Mouse (Mus musculus) small intestine, adult 2 months (tissue): ENCODE results near the gene Ermard. TPM values are rescaled to one million over a fixed set of nuclear protein-coding genes. Genes with fewer than 3 reads are reported as not detected.

Source experiments
- H3K27ac ChIP-seq: fragments of 200-500 bp; 2 replicates; pipeline ENCODE4 v1.5.1; 2012; ENCODE audit warnings: low read depth, low read length, control low read depth, inconsistent platforms; ENCODE audit not compliant: insufficient read depth
- H3K27me3 ChIP-seq: fragments of 200-500 bp; 2 replicates; pipeline ENCODE4 v1.6.1; 2012; ENCODE audit warnings: mild to moderate bottlenecking, moderate library complexity, low read length, inconsistent platforms; ENCODE audit not compliant: control insufficient read depth, insufficient read depth
- H3K36me3 ChIP-seq: fragments of 200-500 bp; 2 replicates; pipeline ENCODE4 v1.6.1; 2012; ENCODE audit warnings: mild to moderate bottlenecking, low read length, control low read depth, inconsistent platforms; ENCODE audit not compliant: control insufficient read depth, insufficient read depth
- H3K4me1 ChIP-seq: fragments of 200-500 bp; 2 replicates; pipeline ENCODE4 v1.6.1; 2012; ENCODE audit warnings: low read length, inconsistent platforms, mixed read lengths; ENCODE audit not compliant: control insufficient read depth, insufficient read depth, insufficient read length
- H3K4me3 ChIP-seq: fragments of 200-500 bp; 2 replicates; pipeline ENCODE4 v1.5.1; 2012; ENCODE audit warnings: low read depth, mild to moderate bottlenecking, control low read depth, inconsistent platforms, low read length, moderate library complexity
- CTCF ChIP-seq: fragments of 200-500 bp; IDR thresholded peaks from 2 replicates; pipeline ENCODE4 v1.5.1; 2012; ENCODE audit warnings: low read depth, mild to moderate bottlenecking, control low read depth, inconsistent platforms, low read length, moderate library complexity, mixed read lengths; ENCODE audit not compliant: insufficient replicate concordance, insufficient read length; ENCODE audit errors: extremely low read depth
- POLR2A ChIP-seq: fragments of 200-500 bp; IDR thresholded peaks from 2 replicates; pipeline ENCODE4 v1.6.1; 2012; ENCODE audit warnings: low read depth, mild to moderate bottlenecking, control low read depth, inconsistent platforms, low read length, moderate library complexity
- WGBS: fragments of 180-500 bp; shearing (Covaris S2); methylation state at CpG from one replicate; pipeline ENCODE4 v1.1.7; 2018; 5-methylcytosine and 5-hydroxymethylcytosine counted together
- polyA plus RNA-seq: library from polyadenylated mRNA; depleted of rRNA; stranded (reverse); fragments of >200 nt; gene quantifications from 2 replicates; pipeline ENCODE4 v1.2.3, GENCODE M21; 2012

The Ermard gene
- polyA plus RNA-seq, 1 experiment = 18.9 TPM

DNA sequence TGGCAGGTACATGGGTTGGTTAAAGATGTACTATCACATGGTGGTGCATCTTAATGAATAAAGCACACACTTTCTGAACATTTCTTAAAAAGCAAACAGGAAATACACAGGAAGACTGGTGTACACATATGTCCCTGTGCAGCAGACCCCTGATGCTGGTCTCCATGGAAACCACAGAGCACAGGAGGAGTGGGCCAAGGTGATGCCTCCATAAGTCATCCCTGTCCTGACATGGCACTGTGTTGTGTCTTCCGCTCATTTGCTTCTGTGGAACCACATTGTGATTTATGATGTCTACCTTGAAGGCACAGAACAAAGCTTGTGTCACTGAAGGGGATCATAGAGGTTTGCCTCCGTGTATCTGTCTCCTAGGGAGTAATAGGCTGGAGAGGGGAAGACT is 31.2 kb downstream of the Ermard start:
- TF ChIP-seq CTCF (no peak), POLR2A (no peak)
- no peak overlapping the region for H3K4me3 ChIP-seq
- H3K4me1 ChIP-seq = peaks cover 43% of the 10 kb centered on the region
- no peaks in the 10 kb centered on the region for H3K36me3 ChIP-seq
- 88% methylated on average over 2 of the region's 2 CpGs for WGBS
- H3K27ac ChIP-seq = no peak overlapping the region
- H3K27me3 ChIP-seq = no peaks in the 10 kb centered on the region

GRCm38 (mm10) chr17:15075033-15075432 is 34.0 kb downstream of the Ermard start:
- no peak overlapping the region for H3K4me3 ChIP-seq
- peaks cover 37% of the 10 kb centered on the region for H3K4me1 ChIP-seq
- no peaks in the 10 kb centered on the region for H3K27me3 ChIP-seq
- TF ChIP-seq CTCF = no peak
- no peak for TF ChIP-seq POLR2A
- H3K27ac ChIP-seq = no peak overlapping the region
- H3K36me3 ChIP-seq = no peaks in the 10 kb centered on the region
- 23% methylated on average over 8 of the region's 8 CpGs for WGBS

DNA sequence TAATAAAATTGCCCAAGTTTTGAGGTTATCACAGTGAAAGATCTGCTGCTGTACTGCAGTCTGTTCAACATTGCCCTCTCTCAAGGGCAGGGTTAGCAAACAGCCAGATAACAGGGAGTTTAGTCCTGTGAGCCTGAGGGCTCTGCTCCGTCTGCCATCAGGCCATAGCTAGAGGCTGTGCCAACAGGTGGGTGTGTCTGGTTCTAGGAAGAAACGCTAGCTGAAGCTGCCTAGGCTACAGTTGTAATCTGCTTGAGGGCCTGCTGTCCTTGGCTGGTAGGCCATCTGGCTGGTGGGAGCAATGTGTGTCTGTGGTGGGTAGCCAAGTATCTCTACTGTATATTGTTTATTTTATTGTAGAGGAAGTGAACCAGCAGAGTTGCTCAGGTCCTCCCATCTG is 36.5 kb downstream of the Ermard start:
- TF ChIP-seq POLR2A (no peak), CTCF (no peak)
- 10% methylated on average over 2 of the region's 2 CpGs for WGBS
- Histone ChIP-seq H3K4me3 (no peak overlapping the region), H3K4me1 (peaks cover 39% of the 10 kb centered on the region), H3K27ac (peak overlapping the region; percentile 86), H3K36me3 (no peaks in the 10 kb centered on the region), H3K27me3 (no peaks in the 10 kb centered on the region)

DNA sequence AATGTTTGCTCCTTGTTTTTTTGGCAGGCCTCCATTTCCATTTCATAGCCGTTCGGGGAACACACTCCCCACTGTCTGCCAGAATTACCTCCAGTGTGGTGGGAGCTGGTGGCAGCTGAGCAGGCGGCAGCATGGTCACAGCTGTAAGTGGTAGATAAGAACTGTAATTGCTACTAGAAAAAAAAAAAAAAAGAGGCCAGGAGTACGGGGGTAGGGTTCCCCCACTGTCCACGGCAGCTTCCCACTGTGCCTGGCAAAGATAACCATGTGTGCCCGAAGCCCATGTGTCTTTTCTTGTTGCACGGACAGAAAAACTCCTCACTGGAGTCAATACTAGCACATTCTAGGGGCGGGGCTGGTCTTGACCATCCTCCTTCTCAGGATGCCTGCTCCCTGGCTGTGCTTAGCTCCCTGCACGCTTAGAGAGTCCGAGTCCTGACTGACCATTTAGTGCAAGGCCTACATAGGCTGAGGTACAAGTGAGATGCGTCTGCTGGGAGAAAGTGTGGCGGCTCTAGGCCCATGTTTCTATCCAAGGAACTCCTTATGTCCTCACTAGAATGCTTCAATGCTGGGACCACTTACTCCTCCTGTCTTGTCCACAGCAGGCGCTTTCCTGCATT is 43.3 kb downstream of the Ermard start:
- no peak for TF ChIP-seq CTCF
- TF ChIP-seq POLR2A = 0 out of 2 replicates have a peak, but pooled peaks have one; percentile 22
- H3K4me3 ChIP-seq = no peak overlapping the region
- no peaks in the 10 kb centered on the region for H3K27me3 ChIP-seq
- 48% methylated on average over 13 of the region's 13 CpGs for WGBS
- peaks cover 21% of the 10 kb centered on the region; the same call in 1 of the 2 replicates for H3K4me1 ChIP-seq
- no peaks in the 10 kb centered on the region for H3K36me3 ChIP-seq
- H3K27ac ChIP-seq = no peak overlapping the region

DNA sequence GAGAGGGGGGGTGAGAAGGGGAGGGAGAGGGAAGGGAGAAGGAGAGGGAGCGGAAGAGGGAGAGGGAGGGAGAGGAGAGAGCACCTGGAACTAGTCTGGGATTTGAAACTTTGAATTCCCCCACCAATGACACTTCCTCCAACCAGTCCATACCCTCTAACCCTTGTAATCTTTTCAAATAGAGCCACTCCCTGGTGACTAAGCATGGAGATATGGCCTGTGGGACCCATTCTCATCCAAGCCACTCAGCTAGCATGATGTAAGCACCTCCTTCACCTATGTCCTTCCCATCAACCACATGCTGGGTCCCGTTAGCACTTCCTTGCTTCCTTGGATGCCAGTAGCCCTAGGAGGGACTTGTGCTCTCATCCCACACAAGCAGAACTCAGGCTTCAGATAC is 44.0 kb downstream of the Ermard start:
- H3K27ac ChIP-seq = no peak overlapping the region
- no peaks in the 10 kb centered on the region for H3K36me3 ChIP-seq
- H3K27me3 ChIP-seq = no peaks in the 10 kb centered on the region
- no peak overlapping the region for H3K4me3 ChIP-seq
- H3K4me1 ChIP-seq = peaks cover 21% of the 10 kb centered on the region; the same call in 1 of the 2 replicates
- TF ChIP-seq POLR2A = no peak
- 43% methylated on average over 2 of the region's 2 CpGs for WGBS

GRCm38 (mm10) chr17:15088166-15088565 is 47.2 kb downstream of the Ermard start:
- WGBS = 43% methylated on average over 2 of the region's 2 CpGs
- Histone ChIP-seq H3K4me3 (no peak overlapping the region), H3K27ac (no peak overlapping the region), H3K36me3 (no peaks in the 10 kb centered on the region), H3K4me1 (peaks cover 19% of the 10 kb centered on the region; the same call in 1 of the 2 replicates), H3K27me3 (no peaks in the 10 kb centered on the region)
- TF ChIP-seq CTCF = no peak

GRCm38 (mm10) chr17:15088591-15089001 is 47.6 kb downstream of the Ermard start:
- WGBS = 42% methylated on average over 8 of the region's 8 CpGs
- Histone ChIP-seq H3K4me3 (no peak overlapping the region), H3K27me3 (no peaks in the 10 kb centered on the region), H3K36me3 (no peaks in the 10 kb centered on the region), H3K4me1 (peaks cover 19% of the 10 kb centered on the region; the same call in 1 of the 2 replicates), H3K27ac (no peak overlapping the region)
- TF ChIP-seq CTCF = no peak

GRCm38 (mm10) chr17:15091739-15092138 is 50.7 kb downstream of the Ermard start:
- TF ChIP-seq CTCF (no peak), POLR2A (no peak)
- Histone ChIP-seq H3K4me1 (peaks cover 7% of the 10 kb centered on the region; the same call in 1 of the 2 replicates), H3K4me3 (no peak overlapping the region), H3K27ac (no peak overlapping the region), H3K27me3 (no peaks in the 10 kb centered on the region), H3K36me3 (no peaks in the 10 kb centered on the region)
- 83% methylated on average over 3 of the region's 3 CpGs for WGBS
